In genomic region chr7:142314600-142315285, GRCm38 (mm10) we compare ENCODE assay signal across 21 mouse cellular contexts. TPM values are rescaled to one million over a fixed set of nuclear protein-coding genes. Genes with fewer than 3 reads are reported as not detected.
DNase-seq lines count a peak whose midpoint lies in the region; ATAC-seq and TF ChIP-seq lines count a peak whose summit lies in the region.
"Had no signal": no experiment of that assay in that cellular context is flagged by ENCODE, and none has a peak within 500 bp of the region (broad histone marks: within the 10 kb centered on the region; RNA-seq: fewer than 3 reads in every experiment).

No protein-coding gene starts in this region.

- ATAC-seq in forebrain, embryonic 14.5 days = peak; percentile 65; the same call in 1 of the 2 replicates
- no peak for ATAC-seq in forebrain, embryonic 12.5 days (ENCODE audit: low FRiP score)
- 0 out of 2 replicates have a peak, but pooled peaks have one; percentile 36 for ATAC-seq in hindbrain, embryonic 13.5 days (ENCODE audit: low FRiP score)
- peak; percentile 72 for ATAC-seq in neural tube, embryonic 13.5 days (ENCODE audit: low read depth)

- no peak for TF ChIP-seq CTCF in thymus, adult 2 months (IDR thresholded peaks at IDR 0.05; ENCODE audit: borderline replicate concordance, control insufficient read depth, extremely low read depth, insufficient read depth, low read length, poor library complexity)

- H3K36me3 ChIP-seq in forebrain, embryonic 14.5 days (ENCODE audit: control insufficient read depth, insufficient read depth, low read length) = no peaks in the 10 kb centered on the region
- no peaks in the 10 kb centered on the region for H3K36me3 ChIP-seq in forebrain, embryonic 12.5 days (replicated peaks)
- no peaks in the 10 kb centered on the region for H3K36me3 ChIP-seq in hindbrain, embryonic 13.5 days
- no peaks in the 10 kb centered on the region for H3K36me3 ChIP-seq in hindbrain, embryonic 10.5 days
- H3K36me3 ChIP-seq in embryonic facial prominence, embryonic 10.5 days (replicated peaks) = no peaks in the 10 kb centered on the region
- H3K36me3 ChIP-seq in neural tube, embryonic 13.5 days = no peaks in the 10 kb centered on the region
- no peaks in the 10 kb centered on the region for H3K36me3 ChIP-seq in thymus, adult 2 months (ENCODE audit: control insufficient read depth, insufficient read depth, low read length)
- H3K36me3 ChIP-seq: embryonic facial prominence, embryonic 12.5 days; limb, embryonic 15.5 days had no signal

- DNase-seq in forebrain, embryonic 14.5 days (ENCODE audit: low spot score) = peak; percentile 65
- no peak for DNase-seq in hindbrain, embryonic 10.5 days (ENCODE audit: low spot score)
- DNase-seq in embryonic facial prominence, embryonic 10.5 days (ENCODE audit: low spot score) = no peak
- no peak for DNase-seq in right cerebral cortex, postnatal 4 days
- DNase-seq in thymus, adult 2 months = no peak
- DNase-seq: adrenal gland, adult 2 months; cerebellum, adult 11-12 months; heart, postnatal 14 days; kidney, adult 9 months; kidney, postnatal 4 days; lung, postnatal 10 days; right cerebral cortex, postnatal 14 days; thymus, postnatal 4 days had no signal

- no peak overlapping the region for H3K9ac ChIP-seq in forebrain, embryonic 14.5 days (ENCODE audit: low read length)
- H3K9ac ChIP-seq in forebrain, embryonic 12.5 days = no peak overlapping the region
- H3K9ac ChIP-seq in hindbrain, embryonic 13.5 days = no peak overlapping the region
- no peak overlapping the region for H3K9ac ChIP-seq in neural tube, embryonic 13.5 days
- H3K9ac ChIP-seq: embryonic facial prominence, embryonic 12.5 days; limb, embryonic 15.5 days had no signal

- no peak overlapping the region for H3K27ac ChIP-seq in forebrain, embryonic 14.5 days (ENCODE audit: low read depth, low read length)
- no peak overlapping the region for H3K27ac ChIP-seq in forebrain, embryonic 12.5 days
- H3K27ac ChIP-seq in hindbrain, embryonic 13.5 days = no peak overlapping the region
- H3K27ac ChIP-seq in hindbrain, embryonic 10.5 days = no peak overlapping the region
- H3K27ac ChIP-seq in embryonic facial prominence, embryonic 10.5 days (replicated peaks) = peak overlapping the region; percentile 30
- H3K27ac ChIP-seq in neural tube, embryonic 13.5 days (replicated peaks) = 0 out of 2 replicates have a peak overlapping the region, but pooled peaks have one; percentile 4
- no peak overlapping the region for H3K27ac ChIP-seq in thymus, adult 2 months (ENCODE audit: control insufficient read depth, insufficient read depth, low read length)
- H3K27ac ChIP-seq: embryonic facial prominence, embryonic 12.5 days; limb, embryonic 15.5 days; stomach, postnatal 0 days had no signal

- no peak overlapping the region for H3K4me3 ChIP-seq in forebrain, embryonic 14.5 days (ENCODE audit: low read depth, low read length)
- H3K4me3 ChIP-seq in forebrain, embryonic 12.5 days (replicated peaks) = no peak overlapping the region
- H3K4me3 ChIP-seq in hindbrain, embryonic 13.5 days = no peak overlapping the region
- H3K4me3 ChIP-seq in hindbrain, embryonic 10.5 days = no peak overlapping the region
- H3K4me3 ChIP-seq in embryonic facial prominence, embryonic 10.5 days = no peak overlapping the region
- no peak overlapping the region for H3K4me3 ChIP-seq in neural tube, embryonic 13.5 days
- no peak overlapping the region for H3K4me3 ChIP-seq in thymus, adult 2 months (ENCODE audit: control insufficient read depth, insufficient read depth, low read length)
- H3K4me3 ChIP-seq: embryonic facial prominence, embryonic 12.5 days; limb, embryonic 15.5 days had no signal

- WGBS in forebrain, embryonic 14.5 days = 60% methylated on average over 5 of the region's 5 CpGs
- 53% methylated on average over 5 of the region's 5 CpGs for WGBS in forebrain, embryonic 12.5 days
- whole genome bisulfite sequencing in hindbrain, embryonic 13.5 days = 34% methylated on average over 5 of the region's 5 CpGs
- WGBS in hindbrain, embryonic 10.5 days = 58% methylated on average over 5 of the region's 5 CpGs
- 62% methylated on average over 5 of the region's 5 CpGs for WGBS in embryonic facial prominence, embryonic 10.5 days
- 28% methylated on average over 5 of the region's 5 CpGs for WGBS in neural tube, embryonic 13.5 days
- 90% methylated on average over 5 of the region's 5 CpGs for WGBS in thymus, adult 2 months

- no peaks in the 10 kb centered on the region for H3K27me3 ChIP-seq in forebrain, embryonic 14.5 days (replicated peaks; ENCODE audit: control insufficient read depth, insufficient read depth, low read length)
- H3K27me3 ChIP-seq in forebrain, embryonic 12.5 days = peaks cover under 1% of the 10 kb centered on the region; the same call in 1 of the 2 replicates
- 0 out of 2 replicates have a peak, but pooled peaks cover 2% of the 10 kb centered on the region for H3K27me3 ChIP-seq in hindbrain, embryonic 13.5 days
- H3K27me3 ChIP-seq in hindbrain, embryonic 10.5 days (ENCODE audit: insufficient read depth, poor library complexity, severe bottlenecking) = no peaks in the 10 kb centered on the region
- H3K27me3 ChIP-seq in embryonic facial prominence, embryonic 10.5 days (replicated peaks; ENCODE audit: low read depth, poor library complexity, severe bottlenecking) = no peaks in the 10 kb centered on the region; the same call in 1 of the 2 replicates
- H3K27me3 ChIP-seq in neural tube, embryonic 13.5 days = no peaks in the 10 kb centered on the region
- no peaks in the 10 kb centered on the region for H3K27me3 ChIP-seq in thymus, adult 2 months (ENCODE audit: control insufficient read depth, insufficient read depth, low read length)
- H3K27me3 ChIP-seq: embryonic facial prominence, embryonic 12.5 days; limb, embryonic 15.5 days had no signal

- no peak for TF ChIP-seq POLR2A in thymus, adult 2 months (IDR thresholded peaks at IDR 0.05; ENCODE audit: control insufficient read depth, extremely low read depth, insufficient read depth, low read length, poor library complexity)

- H3K4me1 ChIP-seq in forebrain, embryonic 14.5 days (ENCODE audit: control insufficient read depth, insufficient read depth, low read length) = peaks cover 6% of the 10 kb centered on the region
- H3K4me1 ChIP-seq in forebrain, embryonic 12.5 days = peaks cover 10% of the 10 kb centered on the region
- peaks cover 22% of the 10 kb centered on the region for H3K4me1 ChIP-seq in hindbrain, embryonic 13.5 days (replicated peaks)
- peaks cover 8% of the 10 kb centered on the region; the same call in 1 of the 2 replicates for H3K4me1 ChIP-seq in hindbrain, embryonic 10.5 days (replicated peaks)
- H3K4me1 ChIP-seq in embryonic facial prominence, embryonic 10.5 days = peaks cover 17% of the 10 kb centered on the region
- H3K4me1 ChIP-seq in neural tube, embryonic 13.5 days (replicated peaks) = peaks cover 31% of the 10 kb centered on the region
- peaks cover 25% of the 10 kb centered on the region for H3K4me1 ChIP-seq in thymus, adult 2 months (replicated peaks; ENCODE audit: control insufficient read depth, insufficient read depth, low read length)

- H3K4me2 ChIP-seq in forebrain, embryonic 14.5 days (ENCODE audit: low read length) = no peak overlapping the region
- H3K4me2 ChIP-seq in forebrain, embryonic 12.5 days = no peak overlapping the region
- no peak overlapping the region for H3K4me2 ChIP-seq in hindbrain, embryonic 13.5 days
- H3K4me2 ChIP-seq in neural tube, embryonic 13.5 days = no peak overlapping the region
- H3K4me2 ChIP-seq: embryonic facial prominence, embryonic 12.5 days; limb, embryonic 15.5 days had no signal

- H3K9me3 ChIP-seq in forebrain, embryonic 14.5 days (replicated peaks; ENCODE audit: control insufficient read depth, low read length) = no peaks in the 10 kb centered on the region
- H3K9me3 ChIP-seq in forebrain, embryonic 12.5 days = no peaks in the 10 kb centered on the region
- H3K9me3 ChIP-seq in hindbrain, embryonic 13.5 days = no peaks in the 10 kb centered on the region
- H3K9me3 ChIP-seq in hindbrain, embryonic 10.5 days = no peaks in the 10 kb centered on the region
- no peaks in the 10 kb centered on the region for H3K9me3 ChIP-seq in embryonic facial prominence, embryonic 10.5 days
- H3K9me3 ChIP-seq in neural tube, embryonic 13.5 days = no peaks in the 10 kb centered on the region
- H3K9me3 ChIP-seq: embryonic facial prominence, embryonic 12.5 days; limb, embryonic 15.5 days had no signal

RNA-seq across cellular contexts. Expression of gene Krtap5-4, which starts 11.4 kb away (rescaled TPM):
- not detected in 2 replicates for polyA plus RNA-seq in forebrain, embryonic 14.5 days (2014; fragmentation: Nextera tagmentation; extraction: Ambion mirVana)
- polyA plus RNA-seq in forebrain, embryonic 12.5 days (2016; fragmentation: Nextera tagmentation; extraction: Ambion mirVana) = not detected in 2 replicates
- not detected in 2 replicates for polyA plus RNA-seq in hindbrain, embryonic 13.5 days (2015; fragmentation: Nextera tagmentation; extraction: Ambion mirVana)
- polyA plus RNA-seq in hindbrain, embryonic 10.5 days (2016; fragmentation: Nextera tagmentation; extraction: Ambion mirVana) = not detected in 2 replicates
- not detected in 2 replicates for polyA plus RNA-seq in embryonic facial prominence, embryonic 10.5 days (2016; fragmentation: Nextera tagmentation; extraction: Ambion mirVana)
- polyA plus RNA-seq in neural tube, embryonic 13.5 days (2015; fragmentation: Nextera tagmentation; extraction: Ambion mirVana) = not detected in 2 replicates
- polyA plus RNA-seq in thymus, adult 2 months (2012; rRNA removed) = not detected in 2 replicates
- polyA plus RNA-seq: adrenal gland, adult 2 months; embryonic facial prominence, embryonic 12.5 days; intestine, embryonic 14.5 days; limb, embryonic 15.5 days; liver, embryonic 16.5 days; stomach, postnatal 0 days had no signal

RNA-seq across cellular contexts. Expression of gene Krtap5-1, which starts 17.8 kb away (rescaled TPM):
- not detected in 2 replicates for polyA plus RNA-seq in forebrain, embryonic 14.5 days (2014; fragmentation: Nextera tagmentation; extraction: Ambion mirVana)
- not detected in 2 replicates for polyA plus RNA-seq in forebrain, embryonic 12.5 days (2016; fragmentation: Nextera tagmentation; extraction: Ambion mirVana)
- not detected in 2 replicates for polyA plus RNA-seq in hindbrain, embryonic 13.5 days (2015; fragmentation: Nextera tagmentation; extraction: Ambion mirVana)
- not detected in 2 replicates for polyA plus RNA-seq in hindbrain, embryonic 10.5 days (2016; fragmentation: Nextera tagmentation; extraction: Ambion mirVana)
- not detected in 2 replicates for polyA plus RNA-seq in embryonic facial prominence, embryonic 10.5 days (2016; fragmentation: Nextera tagmentation; extraction: Ambion mirVana)
- not detected in 2 replicates for polyA plus RNA-seq in neural tube, embryonic 13.5 days (2015; fragmentation: Nextera tagmentation; extraction: Ambion mirVana)
- polyA plus RNA-seq in thymus, adult 2 months (2012; rRNA removed) = not detected in 2 replicates
- polyA plus RNA-seq: adrenal gland, adult 2 months; embryonic facial prominence, embryonic 12.5 days; limb, embryonic 15.5 days; liver, embryonic 16.5 days; stomach, postnatal 0 days had no signal

RNA-seq across cellular contexts. Expression of gene Gm4559, which starts 40.6 kb away (rescaled TPM):
- polyA plus RNA-seq in forebrain, embryonic 14.5 days (2014; fragmentation: Nextera tagmentation; extraction: Ambion mirVana) = not detected in 2 replicates
- not detected in 2 replicates for polyA plus RNA-seq in forebrain, embryonic 12.5 days (2016; fragmentation: Nextera tagmentation; extraction: Ambion mirVana)
- not detected in 2 replicates for polyA plus RNA-seq in hindbrain, embryonic 13.5 days (2015; fragmentation: Nextera tagmentation; extraction: Ambion mirVana)
- not detected in 2 replicates for polyA plus RNA-seq in hindbrain, embryonic 10.5 days (2016; fragmentation: Nextera tagmentation; extraction: Ambion mirVana)
- not detected in 2 replicates for polyA plus RNA-seq in embryonic facial prominence, embryonic 10.5 days (2016; fragmentation: Nextera tagmentation; extraction: Ambion mirVana)
- not detected in 2 replicates for polyA plus RNA-seq in neural tube, embryonic 13.5 days (2015; fragmentation: Nextera tagmentation; extraction: Ambion mirVana)
- not detected in 2 replicates for polyA plus RNA-seq in thymus, adult 2 months (2012; rRNA removed)
- polyA plus RNA-seq: adrenal gland, adult 2 months; embryonic facial prominence, embryonic 12.5 days; intestine, embryonic 14.5 days; limb, embryonic 15.5 days; liver, embryonic 16.5 days; stomach, postnatal 0 days had no signal

RNA-seq across cellular contexts. Expression of gene Gm2431, which starts 56.6 kb away (rescaled TPM):
- polyA plus RNA-seq in forebrain, embryonic 14.5 days (2014; fragmentation: Nextera tagmentation; extraction: Ambion mirVana) = not detected in 2 replicates
- not detected in 2 replicates for polyA plus RNA-seq in forebrain, embryonic 12.5 days (2016; fragmentation: Nextera tagmentation; extraction: Ambion mirVana)
- polyA plus RNA-seq in hindbrain, embryonic 13.5 days (2015; fragmentation: Nextera tagmentation; extraction: Ambion mirVana) = not detected in 2 replicates
- not detected in 2 replicates for polyA plus RNA-seq in hindbrain, embryonic 10.5 days (2016; fragmentation: Nextera tagmentation; extraction: Ambion mirVana)
- not detected in 2 replicates for polyA plus RNA-seq in embryonic facial prominence, embryonic 10.5 days (2016; fragmentation: Nextera tagmentation; extraction: Ambion mirVana)
- polyA plus RNA-seq in neural tube, embryonic 13.5 days (2015; fragmentation: Nextera tagmentation; extraction: Ambion mirVana) = not detected in 2 replicates
- not detected in 2 replicates for polyA plus RNA-seq in thymus, adult 2 months (2012; rRNA removed)
- polyA plus RNA-seq: adrenal gland, adult 2 months; embryonic facial prominence, embryonic 12.5 days; intestine, embryonic 14.5 days; limb, embryonic 15.5 days; liver, embryonic 16.5 days; stomach, postnatal 0 days had no signal

RNA-seq across cellular contexts. Expression of gene Ifitm10, which starts 58.8 kb away (rescaled TPM):
- polyA plus RNA-seq in forebrain, embryonic 14.5 days (2014; fragmentation: Nextera tagmentation; extraction: Ambion mirVana) = 1.9 and 3.4 TPM in 2 replicates
- 0.34 and 0.45 TPM in 2 replicates for polyA plus RNA-seq in forebrain, embryonic 12.5 days (2016; fragmentation: Nextera tagmentation; extraction: Ambion mirVana)
- 2.3 and 2.6 TPM in 2 replicates for polyA plus RNA-seq in hindbrain, embryonic 13.5 days (2015; fragmentation: Nextera tagmentation; extraction: Ambion mirVana)
- 0.63 and 1.1 TPM in 2 replicates for polyA plus RNA-seq in hindbrain, embryonic 10.5 days (2016; fragmentation: Nextera tagmentation; extraction: Ambion mirVana)
- 2.2 and 3.0 TPM in 2 replicates for polyA plus RNA-seq in embryonic facial prominence, embryonic 10.5 days (2016; fragmentation: Nextera tagmentation; extraction: Ambion mirVana)
- 2.5 and 3.0 TPM in 2 replicates for polyA plus RNA-seq in neural tube, embryonic 13.5 days (2015; fragmentation: Nextera tagmentation; extraction: Ambion mirVana)
- polyA plus RNA-seq in thymus, adult 2 months (2012; rRNA removed) = 10.8 and 14.8 TPM in 2 replicates

Comparison
In these comparisons a context has a peak if more than half of its experiments do, and no peak if none do; other contexts are left out.
1. H3K27ac ChIP-seq: peak in embryonic facial prominence, embryonic 10.5 days (single experiment) and neural tube, embryonic 13.5 days (single experiment); none in forebrain, embryonic 14.5 days (single experiment), forebrain, embryonic 12.5 days (single experiment), hindbrain, embryonic 13.5 days (single experiment), hindbrain, embryonic 10.5 days (single experiment) and thymus, adult 2 months (single experiment).